ENCODE assay signal across 13 mouse cellular contexts in the genomic region with DNA sequence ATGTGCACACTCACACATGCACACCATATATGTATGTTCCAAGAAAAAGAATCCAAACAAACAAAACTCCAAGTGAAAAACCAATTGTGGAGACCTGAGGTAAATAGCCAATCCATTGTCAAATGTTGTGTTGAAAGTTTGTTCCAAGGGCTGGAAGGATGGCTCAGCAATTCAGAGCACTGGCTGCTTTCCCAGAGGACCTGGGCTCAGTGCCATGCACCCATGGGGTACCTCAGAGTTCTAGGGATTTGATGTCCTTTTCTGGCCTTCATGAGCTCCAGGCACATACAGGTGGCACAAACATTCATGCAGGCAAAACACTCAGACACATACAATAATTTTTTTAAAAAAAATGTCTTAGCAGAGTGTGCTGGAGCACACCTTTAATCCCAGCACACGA. TPM values are rescaled to one million over a fixed set of nuclear protein-coding genes. Genes with fewer than 3 reads are reported as not detected.
DNase-seq lines count a peak whose midpoint lies in the region; ATAC-seq and TF ChIP-seq lines count a peak whose summit lies in the region.
"Had no signal": no experiment of that assay in that cellular context is flagged by ENCODE, and none has a peak within 500 bp of the region (broad histone marks: within the 10 kb centered on the region; RNA-seq: fewer than 3 reads in every experiment).

No protein-coding gene starts in this region.

- TF ChIP-seq EP300 in heart, postnatal 0 days (IDR thresholded peaks at IDR 0.05; ENCODE audit: low read depth), result no peak

- no peaks in the 10 kb centered on the region for H3K27me3 ChIP-seq in kidney, embryonic 15.5 days
- H3K27me3 ChIP-seq in heart, postnatal 0 days (ENCODE audit: control insufficient read depth, insufficient read depth, low read length), result no peaks in the 10 kb centered on the region
- H3K27me3 ChIP-seq: limb, embryonic 13.5 days had no signal

- DNase-seq in kidney, adult 11 months, result peak; percentile 74
- DNase-seq in adrenal gland, postnatal 14 days, result peak; percentile 80
- peak; percentile 91 for DNase-seq in cerebellum, adult 9-11 months
- no peak for DNase-seq in heart, postnatal 0 days (ENCODE audit: low spot score)
- DNase-seq in layer of hippocampus, adult 9-10 months (ENCODE audit: low spot score), result no peak
- DNase-seq in lung, postnatal 4 days, result no peak
- no peak for DNase-seq in embryo, embryonic 10.5 days (ENCODE audit: low spot score)
- DNase-seq: lung, postnatal 36 days had no signal

- no peaks in the 10 kb centered on the region for H3K36me3 ChIP-seq in kidney, embryonic 15.5 days
- H3K36me3 ChIP-seq in heart, postnatal 0 days (replicated peaks; ENCODE audit: control insufficient read depth, insufficient read depth, low read length), result no peaks in the 10 kb centered on the region
- H3K36me3 ChIP-seq: limb, embryonic 13.5 days had no signal

- H3K4me1 ChIP-seq in kidney, embryonic 15.5 days, result peaks cover 6% of the 10 kb centered on the region; the same call in 1 of the 2 replicates
- no peaks in the 10 kb centered on the region for H3K4me1 ChIP-seq in heart, postnatal 0 days (ENCODE audit: control insufficient read depth, insufficient read depth)

- H3K9me3 ChIP-seq in kidney, embryonic 15.5 days (replicated peaks), result no peaks in the 10 kb centered on the region
- no peaks in the 10 kb centered on the region for H3K9me3 ChIP-seq in heart, postnatal 0 days (replicated peaks; ENCODE audit: control insufficient read depth, low read length)
- H3K9me3 ChIP-seq: limb, embryonic 13.5 days had no signal

- no peak overlapping the region for H3K9ac ChIP-seq in kidney, embryonic 15.5 days
- H3K9ac ChIP-seq in heart, postnatal 0 days (replicated peaks; ENCODE audit: low read depth, low read length), result no peak overlapping the region
- H3K9ac ChIP-seq: limb, embryonic 13.5 days had no signal

- no peak overlapping the region for H3K27ac ChIP-seq in kidney, embryonic 15.5 days
- H3K27ac ChIP-seq in heart, postnatal 0 days (ENCODE audit: low read depth), result 0 out of 2 replicates have a peak overlapping the region, but pooled peaks have one; percentile 3
- H3K27ac ChIP-seq: limb, embryonic 13.5 days had no signal

- H3K4me2 ChIP-seq in kidney, embryonic 15.5 days, result no peak overlapping the region
- no peak overlapping the region for H3K4me2 ChIP-seq in heart, postnatal 0 days (ENCODE audit: low read depth, low read length)
- H3K4me2 ChIP-seq: limb, embryonic 13.5 days had no signal

- WGBS in kidney, embryonic 15.5 days, result 90% methylated on average over 1 of the region's 1 CpGs
- WGBS in heart, postnatal 0 days, result 62% methylated on average over 1 of the region's 1 CpGs

- no peak for ATAC-seq in kidney, embryonic 15.5 days (replicated peaks; ENCODE audit: low FRiP score)
- ATAC-seq in heart, postnatal 0 days (ENCODE audit: insufficient read depth, low read depth), result no peak

- H3K4me3 ChIP-seq in kidney, embryonic 15.5 days (replicated peaks), result no peak overlapping the region
- no peak overlapping the region for H3K4me3 ChIP-seq in heart, postnatal 0 days (ENCODE audit: low read depth, low read length)
- H3K4me3 ChIP-seq: limb, embryonic 13.5 days had no signal

- no peak for TF ChIP-seq CTCF in heart, postnatal 0 days (IDR thresholded peaks at IDR 0.05; ENCODE audit: low read depth)

RNA-seq across cellular contexts. Expression of a gene that starts 8.4 kb away (rescaled TPM):
- polyA plus RNA-seq in kidney, embryonic 15.5 days (2015; fragmentation: Nextera tagmentation; extraction: Ambion mirVana), result not detected in 2 replicates
- total RNA-seq in adrenal gland, postnatal 14 days (2021), result not detected in 2 replicates
- total RNA-seq in heart, postnatal 0 days (2014; rRNA removed; ENCODE audit: low replicate concordance), result not detected in 2 replicates
- 0.04 TPM in 1 of 2 replicates, not detected in the other for polyA plus RNA-seq in heart, postnatal 0 days (2015; fragmentation: Nextera tagmentation; extraction: Ambion mirVana)
- total RNA-seq: CH12.LX; common myeloid progenitor, adult 5-6 weeks had no signal

RNA-seq across cellular contexts. Expression of a gene that starts 8.5 kb away (rescaled TPM):
- 1.7 and 2.3 TPM in 2 replicates for polyA plus RNA-seq in kidney, embryonic 15.5 days (2015; fragmentation: Nextera tagmentation; extraction: Ambion mirVana)
- 3.9 and 5.7 TPM in 2 replicates for total RNA-seq in adrenal gland, postnatal 14 days (2021)
- total RNA-seq in heart, postnatal 0 days (2014; rRNA removed; ENCODE audit: low replicate concordance), result 1.4 and 2.9 TPM in 2 replicates
- 0.40 and 0.41 TPM in 2 replicates for polyA plus RNA-seq in heart, postnatal 0 days (2015; fragmentation: Nextera tagmentation; extraction: Ambion mirVana)
- total RNA-seq: CH12.LX; common myeloid progenitor, adult 5-6 weeks had no signal

RNA-seq across cellular contexts. Expression of a gene that starts 17.7 kb away (rescaled TPM):
- 2.2 and 2.3 TPM in 2 replicates for polyA plus RNA-seq in kidney, embryonic 15.5 days (2015; fragmentation: Nextera tagmentation; extraction: Ambion mirVana)
- 1.2 and 3.6 TPM in 2 replicates for total RNA-seq in adrenal gland, postnatal 14 days (2021)
- 0.08 and 0.95 TPM in 2 replicates for total RNA-seq in heart, postnatal 0 days (2014; rRNA removed; ENCODE audit: low replicate concordance)
- 0.79 and 1.1 TPM in 2 replicates for polyA plus RNA-seq in heart, postnatal 0 days (2015; fragmentation: Nextera tagmentation; extraction: Ambion mirVana)

RNA-seq across cellular contexts. Expression of a gene that starts 17.9 kb away (rescaled TPM):
- polyA plus RNA-seq in kidney, embryonic 15.5 days (2015; fragmentation: Nextera tagmentation; extraction: Ambion mirVana), result 629 and 653 TPM in 2 replicates
- total RNA-seq in adrenal gland, postnatal 14 days (2021), result 1,722 and 1,730 TPM in 2 replicates
- 76.4 and 97.1 TPM in 2 replicates for total RNA-seq in heart, postnatal 0 days (2014; rRNA removed; ENCODE audit: low replicate concordance)
- 3,062 and 3,250 TPM in 2 replicates for polyA plus RNA-seq in heart, postnatal 0 days (2015; fragmentation: Nextera tagmentation; extraction: Ambion mirVana)

RNA-seq across cellular contexts. Expression of a gene that starts 21.8 kb away (rescaled TPM):
- not detected in 2 replicates for polyA plus RNA-seq in kidney, embryonic 15.5 days (2015; fragmentation: Nextera tagmentation; extraction: Ambion mirVana)
- not detected in 2 replicates for total RNA-seq in adrenal gland, postnatal 14 days (2021)
- total RNA-seq in heart, postnatal 0 days (2014; rRNA removed; ENCODE audit: low replicate concordance), result not detected in 2 replicates
- not detected in 2 replicates for polyA plus RNA-seq in heart, postnatal 0 days (2015; fragmentation: Nextera tagmentation; extraction: Ambion mirVana)
- total RNA-seq: CH12.LX; common myeloid progenitor, adult 5-6 weeks had no signal
- polyA plus RNA-seq: hindbrain, embryonic 11.5 days; limb, embryonic 13.5 days had no signal

Comparison
In these comparisons a context has a peak if more than half of its experiments do, and no peak if none do; other contexts are left out.
1. DNase-seq: peak in kidney, adult 11 months (single experiment), adrenal gland, postnatal 14 days (single experiment) and cerebellum, adult 9-11 months (single experiment); none in heart, postnatal 0 days (single experiment), layer of hippocampus, adult 9-10 months (single experiment), lung, postnatal 4 days (0 of 2) and embryo, embryonic 10.5 days (single experiment).